Mouse (Mus musculus) yolk sac, embryonic 10.5 days (tissue): ENCODE results near the gene 1500009C09Rik.
A peak's percentile ranks its signal among the peaks of the same experiment; 100 is the strongest.

Source experiments
- DNase-seq: peaks from one replicate; pipeline ENCODE4 v3.0.0-alpha.2; 2017; ENCODE audit warnings: low spot score

The 1500009C09Rik gene

GRCm38 (mm10) chr15:82247131-82247776 is 4.9 kb upstream of the 1500009C09Rik start:
- DNase-seq, result no peak

- no peak for DNase-seq
These were observed 618 bp upstream of the 1500009C09Rik start for GRCm38 (mm10) chr15:82251579-82251978.

- no peak for DNase-seq
These were observed 3.1 kb downstream of the 1500009C09Rik start for GRCm38 (mm10) chr15:82255248-82255647.

DNA sequence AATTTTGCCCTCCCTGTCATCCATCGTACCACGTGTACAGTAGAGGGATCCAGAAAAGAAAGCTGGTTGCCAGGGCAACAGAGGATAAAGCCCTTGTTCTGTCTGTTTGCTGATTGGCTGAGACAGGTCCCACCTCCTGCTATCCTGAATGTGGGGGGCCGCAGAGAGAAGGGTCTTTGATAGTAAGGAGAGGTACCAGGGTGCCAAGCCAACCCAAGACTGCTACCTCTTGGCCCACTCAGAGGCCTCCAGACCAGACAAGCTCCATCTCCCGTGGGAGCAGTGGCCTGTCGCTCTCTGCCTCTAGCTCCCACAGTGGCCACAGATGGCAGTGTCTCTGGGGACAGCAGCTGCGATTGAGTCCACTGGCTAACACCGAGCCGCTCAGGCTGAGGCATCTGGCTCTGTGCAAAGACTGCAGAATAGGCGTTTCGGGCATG is 3.8 kb downstream of the 1500009C09Rik start:
- no peak for DNase-seq

DNA sequence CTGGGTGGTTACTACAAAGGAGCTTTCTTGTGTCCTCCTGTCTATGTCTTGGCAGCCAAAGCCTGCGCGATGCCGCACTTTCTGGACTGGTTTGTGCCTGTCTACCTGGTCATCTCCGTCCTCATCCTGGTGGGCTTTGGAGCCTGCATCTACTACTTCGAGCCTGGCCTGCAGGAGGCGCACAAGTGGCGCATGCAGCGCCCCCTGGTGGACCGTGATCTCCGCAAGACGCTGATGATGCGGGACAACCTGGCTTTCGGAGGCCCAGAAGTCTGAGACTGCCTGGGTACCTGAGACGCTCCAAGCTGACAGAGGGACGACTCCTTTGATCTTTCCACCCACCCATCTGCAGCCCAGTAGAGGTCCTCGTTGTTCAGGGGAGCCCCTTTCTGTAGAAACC is 7.3 kb downstream of the 1500009C09Rik start:
- peak; percentile 29 for DNase-seq

DNA sequence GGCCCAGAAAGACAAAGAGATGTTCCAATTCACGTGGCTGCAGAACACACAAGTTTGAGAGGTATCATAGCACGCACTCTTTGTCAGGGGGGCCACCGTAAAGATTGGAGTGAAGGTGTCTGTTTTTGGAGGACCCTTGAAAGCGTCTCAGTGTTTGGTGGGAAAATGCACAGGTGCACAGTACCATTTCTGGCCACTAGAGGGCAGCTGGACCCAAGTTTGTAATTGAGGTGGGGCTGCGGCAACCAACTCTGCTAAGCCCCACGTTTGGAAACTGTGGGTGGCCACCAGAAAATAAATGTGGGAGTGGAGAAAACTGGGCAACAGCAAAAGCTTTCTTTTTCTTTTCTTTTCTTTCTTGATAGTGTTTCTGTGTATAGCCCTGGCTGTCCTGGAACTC is 14.2 kb downstream of the 1500009C09Rik start:
- no peak for DNase-seq

- DNase-seq, result no peak
These were observed 16.0 kb downstream of the 1500009C09Rik start for GRCm38 (mm10) chr15:82268185-82268584.

DNA sequence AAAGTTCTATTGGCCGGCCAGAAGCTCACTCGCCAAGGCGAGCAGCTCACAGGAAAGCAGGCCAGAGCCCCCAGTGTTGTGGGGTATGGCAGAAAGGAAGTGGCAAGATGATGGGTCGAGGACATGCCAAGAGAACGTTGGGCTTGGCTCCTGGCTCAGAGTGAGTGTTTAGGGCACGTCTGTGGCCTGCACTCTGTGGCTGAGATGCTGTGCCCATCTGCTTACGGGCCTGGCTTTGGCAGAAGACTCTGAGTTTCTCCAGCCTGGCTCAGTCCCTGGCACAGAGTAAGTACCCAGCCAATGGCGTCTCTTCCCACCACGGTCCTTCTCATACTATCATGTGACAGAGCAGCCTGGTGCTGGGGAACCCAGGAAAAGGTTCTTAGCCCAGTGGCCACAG is 16.6 kb downstream of the 1500009C09Rik start:
- DNase-seq, result no peak

DNA sequence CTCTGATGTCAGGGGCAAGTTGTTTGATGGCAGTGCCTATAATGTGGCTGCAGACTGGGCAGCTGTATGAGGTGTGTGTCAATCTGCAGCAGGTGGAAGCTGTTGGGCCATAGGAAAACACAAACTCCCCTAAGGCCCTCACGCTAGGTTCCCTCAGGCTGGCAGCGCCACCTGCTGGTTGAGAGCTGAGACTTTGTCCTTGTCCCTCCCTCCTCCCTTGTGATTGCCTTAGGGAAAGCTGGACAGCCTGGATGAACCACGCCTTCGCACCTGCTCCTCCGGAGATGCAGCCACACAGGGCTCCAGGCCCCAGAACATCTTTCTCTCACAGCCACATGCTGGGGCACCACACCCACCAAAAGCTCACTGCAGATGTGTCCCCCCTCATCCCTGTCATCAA is 19.0 kb downstream of the 1500009C09Rik start:
- peak; percentile 50 for DNase-seq

- DNase-seq, result no peak
These were observed 20.1 kb downstream of the 1500009C09Rik start for GRCm38 (mm10) chr15:82272295-82272694.

DNA sequence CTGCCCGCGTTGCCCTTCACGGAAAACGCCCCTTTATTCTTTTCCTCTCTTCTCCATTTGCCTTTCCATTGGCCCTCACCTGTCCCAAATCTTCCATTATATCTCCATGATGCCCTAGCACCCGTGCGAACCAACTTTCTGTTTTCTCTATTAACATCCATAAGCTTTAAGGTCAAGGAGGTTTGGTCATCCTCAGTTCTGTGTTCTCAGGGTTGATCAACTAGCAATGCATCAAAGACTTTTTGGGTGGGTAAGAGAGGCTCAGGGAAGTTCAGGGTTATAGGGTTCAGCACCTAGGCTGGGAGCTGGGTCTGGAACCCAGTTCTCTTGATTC is 22.4 kb downstream of the 1500009C09Rik start, which contains the start of gene Sept3:
Sept3 (plus strand) TSS at position 301 of the 334 bp plus-strand sequence.
- DNase-seq, result no peak

- DNase-seq, result no peak
These were observed 23.0 kb downstream of the 1500009C09Rik start for GRCm38 (mm10) chr15:82274927-82275901.

DNA sequence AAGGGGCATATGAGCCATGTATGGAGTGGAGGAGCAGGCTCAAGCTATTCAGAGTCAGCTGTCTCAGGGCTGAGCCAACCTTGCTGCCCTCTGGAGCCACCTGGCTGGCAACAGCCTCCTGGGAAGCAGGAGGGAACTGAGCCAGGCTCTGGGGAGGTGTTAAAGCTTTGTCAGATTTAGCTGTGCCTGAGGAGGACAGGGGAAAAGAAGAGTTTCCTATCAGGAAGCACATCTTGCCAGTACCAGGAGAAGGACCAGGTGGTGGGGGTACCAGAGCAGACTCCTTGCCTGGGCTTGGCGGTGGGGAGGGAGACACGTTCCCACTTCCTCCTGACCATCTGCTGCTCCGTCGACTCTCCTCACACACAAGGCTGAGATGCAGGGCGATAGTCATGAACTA is 25.4 kb downstream of the 1500009C09Rik start:
- no peak for DNase-seq

DNA sequence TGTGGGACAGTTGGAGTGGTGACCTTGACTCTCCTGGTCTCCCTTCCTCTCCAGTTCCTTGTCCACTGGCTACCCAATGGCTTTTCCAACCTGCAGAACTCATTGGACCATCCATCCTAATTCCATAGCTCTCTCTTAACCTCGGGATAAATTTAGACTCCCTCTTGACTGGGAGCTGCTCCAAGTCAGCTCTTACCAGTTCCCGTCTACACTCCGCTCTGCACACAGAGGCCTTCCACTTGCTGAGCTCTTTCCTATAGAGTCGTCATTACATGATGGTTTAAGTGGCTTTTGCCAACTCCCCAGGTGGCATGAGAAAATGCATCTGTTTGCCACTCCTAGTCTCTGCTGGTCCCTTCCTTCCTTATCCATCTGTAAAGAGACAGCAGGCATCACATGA is 28.4 kb downstream of the 1500009C09Rik start:
- DNase-seq, result no peak

- DNase-seq, result no peak
These were observed 34.0 kb downstream of the 1500009C09Rik start for GRCm38 (mm10) chr15:82286157-82286556.

DNA sequence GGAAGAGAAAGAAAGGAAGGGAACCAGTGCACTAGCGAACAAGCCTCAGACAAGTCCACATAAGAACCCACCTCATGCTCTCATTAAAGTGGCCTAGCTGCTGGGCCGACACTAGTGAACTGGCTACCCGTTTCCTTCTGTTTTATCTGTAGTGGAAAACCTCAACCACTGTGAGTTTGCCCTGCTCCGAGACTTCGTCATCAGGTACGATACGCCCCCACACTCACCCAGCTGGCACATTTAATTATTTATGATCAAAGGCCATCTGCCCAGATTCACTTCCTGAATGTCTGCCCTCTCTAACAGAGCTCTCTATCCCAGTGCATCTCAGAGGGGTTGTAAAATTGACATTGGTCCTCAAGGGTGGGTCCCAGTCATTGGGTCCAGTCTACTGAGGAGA is 38.1 kb downstream of the 1500009C09Rik start:
- DNase-seq, result no peak

GRCm38 (mm10) chr15:82292851-82293250 is 40.7 kb downstream of the 1500009C09Rik start:
- DNase-seq, result no peak

DNA sequence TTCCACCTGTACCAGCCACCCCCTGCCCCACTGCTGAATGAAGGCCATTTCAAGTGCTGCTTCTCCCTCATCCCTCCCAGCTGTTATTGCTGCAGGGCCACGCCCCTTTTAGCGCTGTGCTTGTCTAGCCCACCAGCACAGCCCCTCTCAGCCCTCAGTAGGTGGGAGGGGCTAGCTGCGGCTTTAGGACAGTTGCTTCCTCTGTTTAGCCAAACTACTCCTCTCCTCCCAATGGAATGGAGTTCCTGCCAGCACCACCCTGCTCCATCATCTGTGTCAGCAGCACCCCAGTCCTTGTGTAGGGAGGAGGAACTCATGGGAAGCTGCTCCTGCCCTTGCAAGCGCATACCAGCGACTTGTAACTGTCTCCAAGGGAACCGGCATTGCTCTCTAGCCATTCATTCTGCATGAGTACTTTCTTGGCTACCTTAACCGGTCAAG is 41.1 kb downstream of the 1500009C09Rik start:
- peak; percentile 27 for DNase-seq

GRCm38 (mm10) chr15:82294059-82294458 is 41.9 kb downstream of the 1500009C09Rik start:
- peak; percentile 22 for DNase-seq

- no peak for DNase-seq
These were observed 46.8 kb downstream of the 1500009C09Rik start, which contains the start of gene Wbp2nl for GRCm38 (mm10) chr15:82298764-82299561. TSS of gene Wbp2nl (plus strand) at chr15:82298954.

DNA sequence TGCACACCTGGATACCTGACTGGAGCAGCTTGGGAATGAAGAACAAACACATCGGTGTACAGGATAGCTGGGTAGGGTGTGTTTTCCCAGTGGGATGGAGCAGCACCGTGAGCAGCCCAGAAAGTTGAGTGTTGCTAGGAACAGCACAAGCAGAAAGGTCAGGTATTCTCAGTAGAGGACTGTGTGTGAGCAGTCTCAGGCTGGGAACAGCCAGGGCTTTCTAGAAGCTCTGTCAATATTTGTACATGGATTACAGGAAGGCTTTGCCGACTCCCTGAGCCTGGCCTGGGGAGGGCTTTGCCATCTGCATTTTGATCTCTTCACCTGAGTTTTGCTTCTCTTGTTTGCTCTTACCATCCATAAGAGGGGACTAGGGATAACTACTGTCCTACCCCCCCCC is 54.9 kb downstream of the 1500009C09Rik start:
- DNase-seq, result peak; percentile 71

DNA sequence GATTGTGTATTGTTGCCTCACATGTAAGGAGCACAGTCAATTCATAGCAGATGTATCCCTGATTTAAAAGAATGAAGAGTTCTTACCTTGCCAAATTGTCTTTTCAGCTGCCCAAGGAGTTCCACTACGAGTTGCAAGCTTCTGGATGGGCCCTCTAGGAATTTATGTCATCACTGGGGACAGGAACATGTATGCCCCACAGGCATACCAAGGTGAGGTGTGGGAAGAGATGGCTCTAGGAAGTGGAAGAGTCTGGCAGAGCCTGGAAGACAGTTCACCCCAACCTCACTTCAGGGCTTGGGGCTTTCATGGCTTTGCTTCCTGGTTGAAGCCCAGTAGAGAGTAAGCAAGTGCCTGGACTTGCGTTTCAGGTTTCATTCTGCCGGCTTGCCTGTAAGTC is 56.2 kb downstream of the 1500009C09Rik start:
- no peak for DNase-seq
